Mouse (Mus musculus): ENCODE measurements around the gene Mat2a. TPM values are rescaled to one million over a fixed set of nuclear protein-coding genes. Genes with fewer than 3 reads are reported as not detected.
"Not testable (repeated sequence)": the region's sequence is repeated elsewhere in the genome, so short reads cannot be mapped to it uniquely, and the experiment has no call there.

Mat2a gene
- polyA plus RNA-seq, 1 experiment from 2014 or later, result 527 TPM

- Histone ChIP-seq H3K4me3 (ENCODE audit: low read depth, low read length) (no peak overlapping the region), H3K4me1 (ENCODE audit: control insufficient read depth, insufficient read depth, low read length) (no peaks in the 10 kb centered on the region), H3K4me2 (ENCODE audit: low read depth, low read length) (no peak overlapping the region), H3K9ac (replicated peaks; ENCODE audit: low read length) (no peak overlapping the region), H3K27ac (replicated peaks; ENCODE audit: low read depth, low read length) (no peak overlapping the region), H3K9me3 (replicated peaks; ENCODE audit: control insufficient read depth, low read length) (no peaks in the 10 kb centered on the region), H3K36me3 (replicated peaks; ENCODE audit: control insufficient read depth, insufficient read depth, low read depth, low read length) (no peaks in the 10 kb centered on the region), H3K27me3 (ENCODE audit: control insufficient read depth, insufficient read depth, low read length) (no peaks in the 10 kb centered on the region)
- ATAC-seq (replicated peaks; ENCODE audit: insufficient number of reproducible peaks, low FRiP score, low TSS enrichment, low read depth) (no peak), DNase-seq (ENCODE audit: low spot score) (no peak)
- WGBS, result 68% methylated on average over 3 of the region's 3 CpGs
Measured at GRCm38 (mm10) chr6:72453578-72453977, 14.2 kb upstream of the Mat2a start.

DNA sequence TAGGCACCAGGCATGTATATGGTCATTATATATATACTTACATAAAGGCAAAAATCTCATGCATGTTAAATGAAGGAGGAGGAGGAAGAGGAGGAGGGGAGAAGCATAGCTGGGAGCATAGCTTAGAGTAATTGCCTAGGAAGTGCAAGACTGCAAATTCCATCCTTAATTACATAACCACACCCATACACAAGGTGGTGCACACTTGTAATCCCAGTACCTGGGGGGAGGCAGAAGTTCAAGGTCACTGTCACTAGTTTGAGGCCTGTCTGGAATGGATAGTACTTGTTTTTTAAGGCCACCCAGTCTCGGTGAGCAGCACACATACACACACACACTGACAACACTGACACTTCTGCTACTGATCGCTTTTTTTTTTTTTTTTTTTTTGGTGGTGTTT lies 13.0 kb upstream of the Mat2a start:
- WGBS, result 83% methylated on average over 2 of the region's 2 CpGs
- Histone ChIP-seq H3K36me3 (replicated peaks; ENCODE audit: control insufficient read depth, insufficient read depth, low read depth, low read length) (no peaks in the 10 kb centered on the region), H3K9ac (replicated peaks; ENCODE audit: low read length) (no peak overlapping the region), H3K4me2 (ENCODE audit: low read depth, low read length) (no peak overlapping the region), H3K4me1 (ENCODE audit: control insufficient read depth, insufficient read depth, low read length) (no peaks in the 10 kb centered on the region), H3K4me3 (ENCODE audit: low read depth, low read length) (no peak overlapping the region), H3K27me3 (ENCODE audit: control insufficient read depth, insufficient read depth, low read length) (no peaks in the 10 kb centered on the region), H3K27ac (replicated peaks; ENCODE audit: low read depth, low read length) (no peak overlapping the region), H3K9me3 (replicated peaks; ENCODE audit: control insufficient read depth, low read length) (no peaks in the 10 kb centered on the region)
- DNase-seq (ENCODE audit: low spot score), result no peak
- ATAC-seq (replicated peaks; ENCODE audit: insufficient number of reproducible peaks, low FRiP score, low TSS enrichment, low read depth), result no peak

DNA sequence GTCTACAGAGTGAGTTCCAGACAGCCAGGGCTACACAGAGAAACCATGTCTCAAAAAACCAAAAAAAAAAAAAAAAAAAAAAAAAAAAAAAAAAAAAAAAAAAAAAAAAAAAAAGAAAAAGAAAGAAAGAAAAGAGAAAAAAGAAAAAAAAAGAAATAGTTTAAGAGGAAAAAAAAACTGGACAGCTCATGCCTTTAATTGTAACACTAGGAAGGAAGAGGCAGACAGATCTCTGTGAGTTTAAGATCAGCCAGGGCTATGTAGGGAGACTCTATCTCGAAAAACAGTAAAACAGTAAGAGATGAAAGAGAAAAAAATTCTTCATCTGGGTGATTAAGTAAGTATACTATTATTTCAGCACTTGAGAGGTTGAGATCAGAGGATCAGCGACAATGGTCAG lies 12.4 kb upstream of the Mat2a start:
- not testable (repeated sequence) for H3K9me3 ChIP-seq (replicated peaks; ENCODE audit: control insufficient read depth, low read length); H3K4me1 ChIP-seq (ENCODE audit: control insufficient read depth, insufficient read depth, low read length); ATAC-seq (replicated peaks; ENCODE audit: insufficient number of reproducible peaks, low FRiP score, low TSS enrichment, low read depth); H3K4me2 ChIP-seq (ENCODE audit: low read depth, low read length); H3K27me3 ChIP-seq (ENCODE audit: control insufficient read depth, insufficient read depth, low read length); H3K27ac ChIP-seq (replicated peaks; ENCODE audit: low read depth, low read length); H3K36me3 ChIP-seq (replicated peaks; ENCODE audit: control insufficient read depth, insufficient read depth, low read depth, low read length); H3K9ac ChIP-seq (replicated peaks; ENCODE audit: low read length); H3K4me3 ChIP-seq (ENCODE audit: low read depth, low read length); DNase-seq (ENCODE audit: low spot score)
- 66% methylated on average over 2 of the region's 2 CpGs for WGBS

GRCm38 (mm10) chr6:72447487-72447886 lies 8.1 kb upstream of the Mat2a start:
- Histone ChIP-seq H3K4me3 (ENCODE audit: low read depth, low read length) (no peak overlapping the region), H3K9ac (replicated peaks; ENCODE audit: low read length) (no peak overlapping the region), H3K36me3 (replicated peaks; ENCODE audit: control insufficient read depth, insufficient read depth, low read depth, low read length) (no peaks in the 10 kb centered on the region), H3K4me1 (ENCODE audit: control insufficient read depth, insufficient read depth, low read length) (no peaks in the 10 kb centered on the region), H3K27ac (replicated peaks; ENCODE audit: low read depth, low read length) (no peak overlapping the region), H3K9me3 (replicated peaks; ENCODE audit: control insufficient read depth, low read length) (no peaks in the 10 kb centered on the region), H3K4me2 (ENCODE audit: low read depth, low read length) (no peak overlapping the region), H3K27me3 (ENCODE audit: control insufficient read depth, insufficient read depth, low read length) (no peaks in the 10 kb centered on the region)
- 89% methylated on average over 2 of the region's 2 CpGs for WGBS
- DNase-seq (ENCODE audit: low spot score) (no peak), ATAC-seq (replicated peaks; ENCODE audit: insufficient number of reproducible peaks, low FRiP score, low TSS enrichment, low read depth) (no peak)

GRCm38 (mm10) chr6:72445011-72445410 lies 5.7 kb upstream of the Mat2a start:
- no peaks in the 10 kb centered on the region for H3K27me3 ChIP-seq (ENCODE audit: control insufficient read depth, insufficient read depth, low read length)
- H3K9me3 ChIP-seq (replicated peaks; ENCODE audit: control insufficient read depth, low read length), result no peaks in the 10 kb centered on the region
- H3K9ac ChIP-seq (replicated peaks; ENCODE audit: low read length), result no peak overlapping the region
- no peaks in the 10 kb centered on the region for H3K36me3 ChIP-seq (replicated peaks; ENCODE audit: control insufficient read depth, insufficient read depth, low read depth, low read length)
- no peak for ATAC-seq (replicated peaks; ENCODE audit: insufficient number of reproducible peaks, low FRiP score, low TSS enrichment, low read depth)
- H3K4me2 ChIP-seq (ENCODE audit: low read depth, low read length), result no peak overlapping the region
- no peak overlapping the region for H3K27ac ChIP-seq (replicated peaks; ENCODE audit: low read depth, low read length)
- no peak overlapping the region for H3K4me3 ChIP-seq (ENCODE audit: low read depth, low read length)
- no peaks in the 10 kb centered on the region for H3K4me1 ChIP-seq (ENCODE audit: control insufficient read depth, insufficient read depth, low read length)
- DNase-seq (ENCODE audit: low spot score), result no peak

DNA sequence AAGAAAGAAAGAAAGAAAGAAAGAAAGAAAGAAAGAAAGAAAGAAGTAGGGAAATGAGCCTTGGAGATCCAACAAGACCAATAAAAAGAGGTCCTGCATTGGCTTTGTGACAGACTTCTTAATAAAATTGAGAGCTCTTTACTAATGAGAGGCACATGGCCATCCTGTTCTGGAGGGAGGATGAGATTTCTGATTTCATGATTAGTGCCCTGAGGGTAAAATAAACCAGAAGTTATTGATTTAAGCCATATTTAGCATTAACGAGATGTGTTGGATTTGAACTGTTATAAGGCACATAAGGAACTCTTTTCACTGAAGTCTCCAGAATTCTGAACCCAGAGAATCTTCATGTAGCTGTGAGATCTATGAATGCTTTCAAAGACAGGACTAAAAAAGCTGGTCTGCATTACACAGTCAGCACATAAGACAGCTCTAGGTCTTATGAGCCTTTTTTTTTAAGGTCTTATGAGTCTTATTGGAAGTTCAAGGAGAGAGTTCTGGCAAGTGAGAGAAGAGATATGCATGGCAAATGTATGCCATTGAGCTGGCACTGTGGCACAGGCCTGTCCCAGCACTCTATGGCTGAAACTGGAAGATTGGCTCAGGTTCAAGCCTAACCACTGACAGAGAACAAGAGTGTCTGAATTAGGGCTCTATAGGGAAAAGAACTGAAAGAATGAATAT lies 3.7 kb upstream of the Mat2a start:
- no peak overlapping the region for H3K9ac ChIP-seq (replicated peaks; ENCODE audit: low read length)
- no peak overlapping the region for H3K4me2 ChIP-seq (ENCODE audit: low read depth, low read length)
- no peak for ATAC-seq (replicated peaks; ENCODE audit: insufficient number of reproducible peaks, low FRiP score, low TSS enrichment, low read depth)

GRCm38 (mm10) chr6:72440186-72440990 lies 1.0 kb upstream of the Mat2a start:
- peak overlapping the region; percentile 99 for H3K4me3 ChIP-seq (ENCODE audit: low read depth, low read length)
- peak overlapping the region; percentile 100 for H3K27ac ChIP-seq (replicated peaks; ENCODE audit: low read depth, low read length)
- WGBS, result 11% methylated on average over 17 of the region's 17 CpGs
- H3K9ac ChIP-seq (replicated peaks; ENCODE audit: low read length), result peak overlapping the region; percentile 100
- DNase-seq (ENCODE audit: low spot score) (no peak), ATAC-seq (replicated peaks; ENCODE audit: insufficient number of reproducible peaks, low FRiP score, low TSS enrichment, low read depth) (no peak)
- 0 out of 2 replicates have a peak, but pooled peaks cover 2% of the 10 kb centered on the region for H3K4me1 ChIP-seq (ENCODE audit: control insufficient read depth, insufficient read depth, low read length)
- peak overlapping the region; percentile 72 for H3K4me2 ChIP-seq (ENCODE audit: low read depth, low read length)
- H3K27me3 ChIP-seq (ENCODE audit: control insufficient read depth, insufficient read depth, low read length), result no peaks in the 10 kb centered on the region
- H3K36me3 ChIP-seq (replicated peaks; ENCODE audit: control insufficient read depth, insufficient read depth, low read depth, low read length), result peaks cover 8% of the 10 kb centered on the region; the same call in 1 of the 2 replicates
- H3K9me3 ChIP-seq (replicated peaks; ENCODE audit: control insufficient read depth, low read length), result no peaks in the 10 kb centered on the region

More for the DNA sequence above, 3.7 kb upstream of the Mat2a start:
- 41% methylated on average over 1 of the region's 1 CpGs for WGBS
- DNase-seq (ENCODE audit: low spot score), result peak; percentile 58
- Histone ChIP-seq H3K9me3 (replicated peaks; ENCODE audit: control insufficient read depth, low read length) (no peaks in the 10 kb centered on the region), H3K27ac (replicated peaks; ENCODE audit: low read depth, low read length) (no peak overlapping the region), H3K4me3 (ENCODE audit: low read depth, low read length) (no peak overlapping the region), H3K36me3 (replicated peaks; ENCODE audit: control insufficient read depth, insufficient read depth, low read depth, low read length) (no peaks in the 10 kb centered on the region), H3K27me3 (ENCODE audit: control insufficient read depth, insufficient read depth, low read length) (no peaks in the 10 kb centered on the region), H3K4me1 (ENCODE audit: control insufficient read depth, insufficient read depth, low read length) (0 out of 2 replicates have a peak, but pooled peaks cover under 1% of the 10 kb centered on the region)

DNA sequence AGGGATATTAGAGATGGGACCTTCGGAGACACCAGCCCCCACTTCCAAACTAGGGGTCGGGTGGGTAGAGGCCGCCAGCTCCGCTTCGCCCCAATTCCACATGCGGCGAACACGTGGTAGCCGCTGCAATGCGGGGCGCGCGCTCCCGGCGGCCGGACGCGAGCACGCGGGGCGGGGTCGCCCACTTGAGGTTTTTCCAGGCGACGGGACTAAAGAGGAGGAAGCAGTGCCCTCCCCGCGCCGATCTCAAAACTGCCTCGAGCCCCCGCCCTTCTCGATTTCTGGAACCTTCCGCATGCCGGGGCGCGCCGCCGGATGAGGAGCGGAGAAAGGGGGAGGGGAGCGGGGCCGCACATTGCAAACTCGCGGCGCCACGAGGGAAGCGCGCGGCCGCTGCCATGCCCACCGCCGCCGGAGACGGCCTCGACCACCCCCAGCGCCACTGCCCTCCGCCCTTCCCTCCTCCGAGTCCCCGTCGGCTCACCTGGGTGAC lies 450 bp downstream of the Mat2a start:
- H3K4me3 ChIP-seq (ENCODE audit: low read depth, low read length), result peak overlapping the region; percentile 99
- under 1% methylated on average over 40 of the region's 57 CpGs for WGBS

More for the DNA sequence above, 450 bp downstream of the Mat2a start:
- ATAC-seq (replicated peaks; ENCODE audit: insufficient number of reproducible peaks, low FRiP score, low TSS enrichment, low read depth) (peak; percentile 11), DNase-seq (ENCODE audit: low spot score) (peak; percentile 84)
- Histone ChIP-seq H3K9me3 (replicated peaks; ENCODE audit: control insufficient read depth, low read length) (no peaks in the 10 kb centered on the region), H3K27ac (replicated peaks; ENCODE audit: low read depth, low read length) (peak overlapping the region; percentile 100), H3K4me2 (ENCODE audit: low read depth, low read length) (peak overlapping the region; percentile 70), H3K4me1 (ENCODE audit: control insufficient read depth, insufficient read depth, low read length) (0 out of 2 replicates have a peak, but pooled peaks cover 2% of the 10 kb centered on the region), H3K27me3 (ENCODE audit: control insufficient read depth, insufficient read depth, low read length) (no peaks in the 10 kb centered on the region), H3K9ac (replicated peaks; ENCODE audit: low read length) (peak overlapping the region; percentile 100), H3K36me3 (replicated peaks; ENCODE audit: control insufficient read depth, insufficient read depth, low read depth, low read length) (peaks cover 12% of the 10 kb centered on the region; the same call in 1 of the 2 replicates)
